Mouse (Mus musculus): ENCODE data around the gene Chst11.
"Not testable (repeated sequence)": the region's sequence is repeated elsewhere in the genome, so short reads cannot be mapped to it uniquely, and the experiment has no call there.

Chst11 gene

DNA sequence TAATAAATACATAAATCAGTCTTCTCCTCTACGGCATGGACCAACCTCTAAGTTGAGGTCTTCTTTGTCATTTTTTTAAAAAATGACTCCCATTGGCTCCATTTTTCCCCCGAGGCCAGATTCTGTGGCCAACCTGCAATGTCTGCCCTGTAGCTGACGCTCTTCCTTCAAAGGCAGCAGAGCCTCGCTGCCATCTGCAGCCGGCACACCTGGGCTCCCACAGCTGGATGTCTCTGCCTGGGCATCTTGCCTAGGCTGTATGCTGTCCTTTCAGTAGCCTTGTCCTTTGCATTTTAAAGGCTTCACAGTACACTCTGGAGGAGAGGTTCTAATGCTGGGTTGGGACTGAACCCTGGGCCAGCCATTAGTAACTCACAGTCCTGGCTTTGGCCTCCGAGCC, 132.6 kb downstream of the Chst11 start:
- DNase-seq = no peak

DNA sequence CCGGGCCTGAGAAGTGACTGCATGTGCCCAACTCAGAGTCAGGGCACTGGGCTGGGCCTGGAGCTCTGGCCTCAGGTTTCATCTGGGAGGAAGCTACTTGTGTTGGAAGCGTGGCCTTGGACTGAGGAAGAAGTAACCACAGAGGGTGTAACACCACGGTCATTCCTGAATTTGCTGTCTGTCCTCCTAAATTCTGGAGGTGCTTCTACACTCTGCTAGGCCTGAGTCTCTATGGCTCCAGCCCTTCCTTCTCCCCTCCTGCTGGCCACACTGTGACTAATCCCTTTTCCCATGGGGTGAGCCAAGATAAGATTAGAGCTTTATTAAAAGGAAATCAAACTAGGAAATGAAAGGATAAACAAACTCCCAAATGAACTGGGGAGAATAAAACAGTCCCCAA, 133.3 kb downstream of the Chst11 start:
- DNase-seq = no peak

DNA sequence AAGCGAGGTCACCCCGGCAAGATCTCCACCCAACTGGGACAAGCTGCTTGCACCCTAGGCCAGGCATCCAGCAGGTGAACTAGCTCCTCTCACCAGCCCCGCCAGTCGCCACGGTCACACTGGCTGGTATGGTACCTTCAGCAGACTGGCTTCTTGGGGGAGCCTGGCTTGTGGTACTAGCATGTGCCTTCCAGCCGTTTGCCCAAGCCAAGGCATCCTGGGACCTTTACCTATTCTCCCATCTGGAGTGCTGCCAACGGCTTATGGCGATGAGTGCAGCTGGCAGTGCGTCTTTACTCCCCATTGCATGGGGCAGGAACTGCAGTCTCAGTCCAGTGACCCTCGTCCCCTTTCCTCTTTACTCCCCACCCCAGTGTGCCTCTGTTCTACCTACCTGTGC, 133.7 kb downstream of the Chst11 start:
- DNase-seq = no peak

DNA sequence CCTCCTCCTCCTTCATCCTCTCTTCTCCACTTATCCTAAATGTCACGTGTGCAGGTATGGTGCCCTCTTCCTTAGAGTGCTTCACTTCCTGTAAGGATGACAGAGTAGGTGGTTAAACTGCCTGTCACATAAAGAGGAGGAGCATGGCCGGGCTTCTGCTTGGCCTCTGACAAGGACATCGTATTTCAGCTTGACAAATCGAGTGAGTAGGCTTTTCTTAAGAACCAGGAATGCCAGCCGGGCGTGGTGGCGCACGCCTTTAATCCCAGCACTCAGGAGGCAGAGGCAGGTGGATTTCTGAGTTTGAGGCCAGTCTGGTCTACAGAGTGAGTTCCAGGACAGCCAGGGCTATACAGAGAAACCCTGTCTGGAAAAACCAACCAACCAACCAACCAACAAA, 134.2 kb downstream of the Chst11 start:
- not testable (repeated sequence) for DNase-seq

DNA sequence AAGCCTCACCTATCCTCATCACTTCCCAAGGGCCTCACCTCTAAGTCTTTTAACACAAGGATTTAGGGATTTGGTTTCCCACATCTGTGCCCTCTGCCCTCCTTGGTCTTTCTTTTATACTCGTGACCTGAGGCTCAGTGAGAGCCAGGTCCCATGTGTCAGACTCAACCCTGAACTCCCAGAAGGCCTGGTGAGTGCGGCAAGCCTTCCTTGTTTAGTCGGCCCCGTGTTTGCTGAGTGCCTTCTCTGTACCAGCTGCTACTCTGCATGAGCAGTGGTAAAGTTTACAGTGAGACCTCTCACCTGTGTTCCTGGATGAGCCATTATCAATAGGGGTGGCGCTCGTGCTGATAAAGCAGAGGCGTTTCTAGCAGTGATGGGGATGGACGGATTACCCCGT, 134.6 kb downstream of the Chst11 start:
- DNase-seq = no peak

DNA sequence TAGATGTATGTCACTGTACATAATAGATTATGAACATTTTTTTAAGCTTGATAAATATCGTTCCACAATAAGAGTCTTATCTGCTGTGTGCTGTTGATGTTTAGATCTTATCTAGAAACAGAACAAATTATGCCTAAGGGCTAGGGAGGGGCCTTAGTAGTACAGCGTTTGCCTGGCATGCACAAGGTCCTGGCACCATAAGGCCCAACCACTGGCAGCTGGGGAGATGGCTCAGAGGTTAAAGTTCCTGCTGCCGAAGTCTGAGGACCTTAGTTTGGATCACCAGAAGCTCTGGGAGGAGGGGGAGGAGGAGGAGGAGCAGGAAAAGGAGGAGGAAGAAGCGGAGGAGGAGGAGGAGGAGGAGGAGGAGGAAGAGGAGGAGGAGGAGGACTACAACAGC, 135.6 kb downstream of the Chst11 start:
- no peak for DNase-seq

DNA sequence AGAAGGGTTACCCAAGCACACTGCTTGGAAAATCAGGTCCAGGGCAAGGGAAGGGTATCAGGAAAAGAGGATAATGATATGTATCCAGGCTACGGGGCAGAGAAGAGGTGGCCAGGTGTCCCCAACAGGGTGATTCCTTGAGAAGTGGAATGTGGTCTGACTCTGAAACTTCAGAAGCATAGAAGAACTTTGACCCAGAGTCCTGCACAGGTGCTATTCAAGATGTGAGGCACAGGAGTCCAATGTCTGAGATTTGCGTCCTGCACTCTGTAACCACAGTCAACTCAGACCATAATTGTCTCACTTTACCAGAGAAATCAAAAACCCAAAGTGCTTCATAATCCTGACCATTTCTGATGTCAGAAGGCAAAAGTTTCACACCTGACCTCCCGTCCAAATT, 139.3 kb downstream of the Chst11 start:
- no peak for DNase-seq

DNA sequence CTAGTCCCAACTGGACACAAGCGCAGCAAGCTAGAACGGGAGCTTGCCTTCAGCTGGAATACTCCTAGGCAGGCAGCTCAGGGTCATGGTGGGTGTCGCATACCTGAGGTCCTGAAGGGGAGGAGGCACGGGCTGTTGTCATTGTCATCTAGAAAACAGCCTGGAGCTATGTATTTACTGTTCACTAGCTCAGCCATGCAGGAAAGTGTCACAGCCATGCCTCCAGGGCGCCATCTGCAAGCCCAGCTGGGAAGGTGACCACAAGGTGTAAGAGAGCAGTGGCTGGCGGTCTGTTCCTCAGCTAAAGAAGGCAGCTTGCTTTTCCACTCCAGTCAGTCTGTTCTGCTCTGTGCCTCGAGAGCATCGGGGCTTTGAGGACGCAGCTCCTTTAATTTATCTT, 141.1 kb downstream of the Chst11 start:
- DNase-seq = no peak

DNA sequence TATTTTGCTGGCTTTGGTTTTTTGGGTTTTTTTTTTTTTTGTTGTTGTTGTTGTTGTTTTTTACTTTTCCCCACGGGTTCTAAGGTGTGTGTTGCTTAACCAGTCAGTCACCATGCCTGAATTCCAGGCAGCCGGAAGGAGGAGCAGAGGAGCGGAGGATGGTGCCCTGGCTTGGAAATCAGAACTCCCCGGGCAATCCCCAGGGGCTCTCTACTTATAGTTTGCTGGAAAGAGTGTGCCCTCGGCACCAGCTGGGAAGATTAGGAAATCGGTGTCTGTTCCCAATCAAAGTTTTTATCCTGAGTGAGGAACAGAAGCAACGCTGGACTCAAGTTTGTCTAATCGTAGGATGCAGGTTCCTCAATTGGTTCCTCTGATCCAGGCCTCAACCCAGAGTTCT, 143.1 kb downstream of the Chst11 start:
- no peak for DNase-seq

DNA sequence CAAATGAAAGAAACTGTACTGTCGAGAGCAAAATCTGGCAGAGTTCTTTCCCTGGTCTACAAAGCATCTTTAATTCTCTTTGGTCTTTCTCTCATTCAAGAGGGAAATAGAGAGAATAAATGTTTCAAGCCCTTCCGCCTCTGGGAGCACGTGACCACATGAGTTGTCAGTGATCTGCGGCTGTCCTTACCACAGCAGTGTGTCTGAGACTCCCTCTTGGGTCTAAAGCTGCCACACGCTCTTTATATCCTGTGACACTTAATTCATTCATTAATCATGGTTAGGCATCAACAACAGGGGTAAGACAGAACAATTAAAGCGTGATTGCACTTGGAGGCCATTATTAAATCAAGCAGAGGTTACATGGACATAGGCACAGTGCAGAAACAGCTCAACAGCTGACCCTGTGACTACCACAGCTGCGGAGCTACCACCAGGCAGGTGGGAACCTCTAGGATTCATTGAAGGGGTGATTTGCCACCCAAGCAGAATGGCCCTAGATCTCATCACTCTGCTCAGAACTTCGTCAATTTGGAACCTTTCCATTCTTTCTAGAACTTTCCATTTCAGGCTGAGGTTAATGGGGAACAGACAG, 144.4 kb downstream of the Chst11 start:
- DNase-seq = no peak

DNA sequence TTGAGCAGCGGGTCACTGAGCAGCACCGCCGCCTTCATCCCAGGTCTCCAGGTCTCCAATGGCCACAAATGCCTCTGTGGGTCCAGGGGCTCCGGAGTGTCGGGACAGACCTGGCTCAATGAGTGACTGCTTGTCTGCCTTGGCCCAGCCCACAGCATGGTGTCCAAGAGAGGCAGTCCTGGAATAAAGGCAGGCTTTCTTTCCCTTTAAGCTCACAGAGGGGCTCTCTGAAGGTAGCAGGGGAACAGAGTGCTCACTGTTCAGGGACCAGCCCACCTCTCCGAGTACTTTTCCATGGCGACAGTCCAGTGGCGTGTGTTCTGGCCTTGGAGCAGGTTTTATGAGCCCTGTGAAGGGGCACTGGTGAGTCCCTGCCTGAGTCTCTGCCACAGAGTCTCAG, 145.3 kb downstream of the Chst11 start:
- peak; percentile 39 for DNase-seq

DNA sequence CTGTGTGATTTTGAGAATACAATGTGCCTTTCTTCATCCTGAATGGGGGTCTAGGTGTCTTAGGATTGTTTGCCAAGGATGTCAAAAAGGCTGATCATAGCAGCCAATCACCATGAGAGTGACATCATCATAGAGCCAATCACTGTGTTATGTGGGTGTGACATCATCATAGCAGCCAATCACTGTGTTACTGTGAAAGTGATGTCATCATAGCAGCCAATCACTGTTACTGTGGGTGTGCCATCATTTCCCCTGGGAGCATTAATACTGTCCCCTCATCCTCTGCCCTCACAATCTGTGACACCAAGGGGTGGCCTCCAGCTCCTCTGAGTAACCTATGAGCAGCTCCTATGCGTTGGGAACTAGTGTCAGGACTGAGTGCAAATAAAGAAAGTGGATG, 146.6 kb downstream of the Chst11 start:
- DNase-seq = no peak

DNA sequence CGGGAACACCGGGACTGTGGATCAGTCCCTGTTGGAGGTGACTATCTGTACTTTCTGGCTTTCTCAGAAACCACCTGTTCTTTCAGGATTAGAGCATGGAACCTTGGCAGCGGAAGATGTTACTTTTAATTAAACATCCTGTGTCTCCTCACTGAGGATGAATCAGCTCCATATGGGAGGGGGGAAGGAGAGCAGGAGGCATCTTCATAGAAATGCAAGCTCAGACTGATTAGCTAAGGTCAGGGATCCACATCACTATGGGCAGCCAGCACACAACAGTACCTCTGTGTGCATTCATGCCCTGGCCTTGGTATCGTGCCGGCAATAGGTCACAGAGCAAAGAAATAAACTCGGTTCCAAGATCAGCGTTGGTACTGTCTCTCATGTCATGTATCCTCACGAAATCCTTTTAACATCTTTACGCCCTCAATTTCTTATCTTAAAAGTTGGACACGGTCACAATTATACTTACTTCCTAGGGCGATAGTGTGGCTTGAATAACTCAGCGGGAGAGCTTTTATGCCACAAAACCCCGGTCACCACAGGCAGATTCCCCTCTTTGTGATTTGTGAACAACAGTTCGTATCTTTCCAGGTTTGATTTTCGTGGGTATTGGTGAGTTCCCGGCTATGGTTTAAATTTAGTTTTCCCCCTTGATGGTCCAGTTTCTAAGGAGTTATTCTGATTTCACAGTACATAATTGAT, 148.7 kb downstream of the Chst11 start:
- no peak for DNase-seq

DNA sequence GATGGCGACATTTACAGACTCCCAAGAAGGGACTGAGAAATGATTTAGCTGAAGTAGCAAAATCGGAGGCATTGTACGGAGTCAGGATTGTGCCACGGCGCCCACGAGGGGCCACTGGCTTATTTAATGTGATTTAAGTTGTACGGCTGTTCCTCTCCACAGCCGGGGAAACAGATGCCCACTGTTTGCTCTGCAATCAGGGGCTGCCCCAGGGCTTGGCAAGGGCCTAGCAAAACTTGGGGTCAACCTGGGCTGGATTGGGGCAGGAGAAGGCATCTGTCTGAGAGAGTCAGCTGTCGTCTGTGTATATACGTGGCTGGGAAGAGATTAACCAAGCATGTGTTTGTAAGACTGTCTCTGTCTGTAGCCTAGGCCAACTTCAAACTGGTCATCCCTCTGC, 149.6 kb downstream of the Chst11 start:
- DNase-seq = peak; percentile 50

DNA sequence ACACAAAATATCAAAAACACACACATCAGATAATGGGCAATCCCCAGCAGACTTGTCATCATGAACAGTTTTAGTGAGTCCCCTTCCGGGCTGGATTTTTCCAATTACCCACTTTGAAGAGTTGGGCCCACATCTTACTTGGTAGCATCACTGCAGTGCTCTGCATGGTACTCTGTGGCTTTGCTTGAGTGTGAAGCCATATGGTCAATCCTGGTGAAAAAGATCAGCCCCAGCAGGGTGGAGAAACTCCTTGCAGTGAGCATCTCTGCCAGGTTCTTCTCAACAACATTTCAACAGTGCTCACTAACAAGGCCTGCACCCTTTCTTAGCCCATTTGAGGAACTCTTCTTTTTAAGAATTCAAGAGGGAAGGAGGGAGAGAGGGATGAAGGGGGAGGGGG, 150.7 kb downstream of the Chst11 start:
- DNase-seq = no peak

DNA sequence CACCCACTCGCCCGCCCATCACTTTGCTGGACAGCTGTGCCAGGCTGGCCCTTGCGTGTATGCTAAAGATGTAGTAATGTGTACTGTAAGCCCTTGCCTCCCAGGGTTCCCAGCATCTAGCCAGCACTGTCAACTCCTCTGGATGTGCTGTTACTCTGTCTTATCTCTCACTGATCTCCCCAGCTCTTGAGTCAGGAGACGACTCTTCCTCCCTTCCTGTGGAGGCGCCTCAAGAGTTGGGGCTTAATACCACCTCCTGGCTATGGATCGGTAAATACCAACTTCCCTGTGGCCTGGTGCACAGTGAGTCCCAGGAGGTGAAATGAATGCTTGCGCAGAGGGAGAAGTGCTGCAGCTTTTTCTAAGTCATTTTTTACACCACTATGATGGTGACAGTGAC, 151.8 kb downstream of the Chst11 start:
- DNase-seq = no peak

DNA sequence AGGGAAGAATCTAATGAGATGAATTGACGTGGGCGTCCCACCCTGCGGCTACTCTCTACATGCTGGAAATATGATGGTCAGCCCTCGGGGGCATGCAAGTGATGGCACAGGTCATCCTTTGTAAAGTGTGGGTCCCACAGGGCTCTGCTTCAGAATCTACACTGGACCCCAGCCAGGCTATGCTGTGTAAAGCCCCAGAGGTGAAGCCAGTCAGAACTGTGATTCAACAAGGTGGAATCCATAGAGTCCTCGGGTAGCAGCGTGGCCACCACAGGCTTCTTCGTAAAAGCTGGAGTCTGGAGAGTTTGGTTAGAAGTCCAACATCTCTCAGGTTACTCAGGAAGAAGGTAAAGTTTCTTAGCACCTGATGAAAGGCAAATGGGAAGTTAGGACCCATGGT, 154.0 kb downstream of the Chst11 start:
- DNase-seq = no peak

DNA sequence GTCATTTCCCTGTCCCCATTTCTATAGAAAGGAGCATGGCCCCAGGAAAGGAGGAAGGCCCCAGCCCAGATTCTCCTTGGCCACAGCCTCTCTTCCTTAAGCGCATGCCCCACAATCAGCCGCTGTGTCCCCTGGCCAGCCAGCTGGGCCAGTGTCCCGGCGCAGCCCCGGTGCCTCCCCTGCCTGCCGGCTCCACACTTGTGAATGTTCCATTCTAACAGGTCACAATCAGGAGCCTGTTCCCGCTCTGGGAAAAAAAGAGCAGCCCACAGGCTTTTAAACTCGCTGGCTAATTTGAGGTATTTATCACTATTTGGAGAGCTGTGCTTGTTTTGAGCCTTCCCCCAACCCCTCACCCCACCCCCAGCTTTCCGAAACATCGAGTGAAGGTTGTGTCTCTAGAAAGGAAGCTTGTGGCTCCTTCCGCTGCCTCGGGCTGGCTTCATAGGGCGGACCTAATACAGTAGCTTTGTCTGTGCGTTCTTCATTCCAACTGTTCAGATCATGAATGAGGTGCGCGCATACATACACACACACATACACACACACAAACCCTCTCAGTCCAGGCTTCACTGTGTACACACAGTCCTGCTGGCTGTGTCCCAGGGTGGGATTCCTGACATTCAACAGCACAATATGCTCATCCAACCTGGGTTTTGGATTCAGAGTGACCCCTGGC, 155.1 kb downstream of the Chst11 start:
- DNase-seq = peak; percentile 47

DNA sequence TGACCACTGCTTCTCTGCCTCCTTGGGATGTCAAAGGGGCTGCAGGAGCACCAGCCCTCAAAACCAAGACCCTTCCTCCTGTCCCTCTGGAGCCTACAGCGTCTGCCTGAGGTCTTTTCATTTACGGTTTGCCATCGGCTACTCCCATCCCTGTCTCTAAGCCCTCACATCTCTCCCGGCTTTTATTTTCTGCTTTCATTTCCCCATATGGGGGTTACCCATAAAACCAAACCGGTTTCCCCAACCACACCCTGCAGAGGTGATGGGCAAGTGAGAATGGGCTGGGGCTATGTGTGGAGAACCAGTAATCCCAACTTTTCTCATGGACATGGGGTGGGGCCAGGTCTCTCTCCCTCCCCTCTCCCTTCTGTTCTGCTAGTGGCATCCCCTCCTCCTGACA, 156.1 kb downstream of the Chst11 start:
- no peak for DNase-seq

DNA sequence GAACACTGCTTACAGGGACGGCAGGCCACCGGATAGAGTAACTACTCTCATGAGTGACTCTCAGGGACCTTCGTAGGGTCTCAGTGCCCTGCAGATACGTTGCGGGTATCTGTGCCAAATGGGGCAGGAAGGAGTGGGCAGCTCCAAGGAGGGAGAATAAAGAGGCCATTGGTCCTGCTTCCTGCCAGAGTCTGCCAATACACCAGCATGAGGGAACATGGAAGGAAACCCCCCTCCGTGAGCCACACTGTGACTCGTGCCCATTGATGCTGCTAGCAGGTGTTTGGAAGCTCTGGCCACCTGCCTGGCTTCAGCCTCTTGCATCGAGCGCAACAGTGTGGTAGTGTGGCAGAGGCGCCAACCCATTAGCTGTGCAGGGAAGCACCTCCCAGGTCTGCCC, 157.8 kb downstream of the Chst11 start:
- DNase-seq = no peak

DNA sequence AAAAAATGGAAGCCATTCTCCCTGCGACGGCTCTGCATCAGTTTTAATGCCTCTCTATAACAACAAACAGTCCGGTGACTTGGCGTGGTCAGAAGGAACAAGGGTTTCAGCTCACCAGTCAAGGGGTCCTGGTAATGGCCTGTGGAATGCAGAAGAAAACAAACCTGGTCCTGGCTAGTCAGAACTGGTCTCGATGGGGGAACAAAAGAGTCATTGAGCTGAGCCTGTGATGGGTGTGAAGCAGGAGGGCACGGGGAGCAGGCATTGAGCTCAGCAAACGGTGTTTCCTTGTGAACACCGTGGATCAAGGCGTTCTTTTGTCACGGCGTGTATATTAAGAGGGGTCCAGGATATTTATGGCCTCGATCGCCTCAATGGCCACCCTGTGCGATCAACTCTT, 160.5 kb downstream of the Chst11 start:
- peak; percentile 70 for DNase-seq

DNA sequence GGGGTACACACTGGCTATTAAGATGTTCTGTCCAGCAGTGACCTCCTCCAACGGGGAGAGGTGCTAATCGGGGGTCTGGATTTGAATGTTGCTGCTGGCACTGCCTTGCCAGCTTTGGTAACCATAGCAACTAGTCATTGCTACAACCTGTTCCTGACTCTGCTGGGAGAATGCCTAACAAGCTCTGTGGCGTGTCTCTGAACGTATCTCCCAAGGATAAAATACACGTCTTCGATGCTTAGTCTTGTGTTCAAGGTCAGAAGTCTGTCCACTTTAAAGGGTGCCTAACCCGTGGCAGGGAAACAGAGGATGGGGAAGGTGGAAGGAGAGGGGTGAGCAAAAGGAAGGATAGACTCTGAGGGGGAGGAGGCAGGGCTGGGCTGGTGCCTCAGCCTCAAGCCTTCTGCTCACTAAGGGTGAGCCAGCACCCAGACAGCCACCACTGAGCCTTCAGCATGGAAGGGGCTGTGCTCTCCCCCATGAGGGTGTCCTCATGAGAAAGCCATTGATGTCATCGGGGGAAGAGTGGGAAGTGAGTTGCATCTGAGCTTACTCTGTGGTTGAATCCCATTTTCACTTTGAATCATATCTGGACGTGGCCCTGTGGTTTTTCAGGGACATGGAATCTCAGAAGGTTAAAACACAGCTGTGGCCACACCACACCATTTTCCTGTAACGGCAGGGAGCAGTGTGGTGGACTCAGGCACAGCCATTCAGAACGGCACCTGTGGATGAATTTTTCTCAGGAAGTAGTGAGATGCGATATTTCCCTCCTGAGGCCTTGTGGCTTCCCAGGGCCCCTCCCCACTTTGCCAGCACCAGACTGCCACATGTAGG, 164.3 kb downstream of the Chst11 start:
- DNase-seq = no peak

DNA sequence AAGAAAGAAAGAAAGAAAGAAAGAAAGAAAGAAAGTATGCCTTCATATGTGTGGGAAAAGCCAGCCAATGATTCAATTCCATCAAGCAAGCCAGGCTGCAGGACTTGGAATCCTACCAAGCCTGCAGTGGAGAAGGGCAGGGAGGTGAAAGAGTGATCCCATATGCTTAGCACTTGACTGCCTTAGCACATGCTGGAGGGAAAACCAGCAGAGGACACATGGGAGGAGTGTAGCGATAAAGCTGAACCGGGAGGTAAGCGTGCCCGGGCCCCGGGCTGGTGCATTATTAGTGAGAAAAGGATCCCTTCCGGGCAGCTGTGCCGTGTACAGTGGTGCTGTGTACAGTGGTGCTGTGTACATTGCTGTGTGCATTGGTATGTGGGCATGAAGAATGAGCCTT, 165.3 kb downstream of the Chst11 start:
- no peak for DNase-seq

DNA sequence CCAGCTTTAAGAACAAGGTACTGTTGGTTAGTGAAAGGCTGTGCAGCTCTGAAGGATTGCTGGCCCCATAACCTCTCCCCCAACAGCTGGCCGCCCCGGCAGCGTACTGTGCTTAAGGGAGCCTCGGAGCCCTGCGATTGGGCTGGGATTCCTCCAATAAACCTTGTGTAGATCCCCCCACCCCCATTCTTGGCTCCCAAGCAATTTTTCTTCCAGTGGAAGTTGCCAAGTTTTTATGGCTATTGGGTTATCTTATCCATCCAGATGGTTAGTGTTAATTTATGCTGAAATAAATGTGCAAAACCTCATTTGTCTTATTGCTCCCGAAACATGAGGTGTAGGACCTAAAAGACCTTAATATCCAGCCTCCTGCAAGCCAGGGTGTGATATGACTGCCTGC, 166.1 kb downstream of the Chst11 start:
- DNase-seq = no peak

Data from embryo, embryonic 11 days (tissue).